Mouse (Mus musculus) liver, adult 2 months (tissue): Measurements from ENCODE around the gene Cmtm8.

Experiments
- CTCF ChIP-seq: fragments of 200-500 bp; IDR thresholded peaks from 2 replicates; pipeline ENCODE4 v1.5.1; 2011; ENCODE audit warnings: low read depth, low read length, control low read depth
- POLR2A ChIP-seq: fragments of 200-500 bp; IDR thresholded peaks from 2 replicates; pipeline ENCODE4 v1.6.1; 2011; ENCODE audit warnings: low read length, control low read depth; ENCODE audit not compliant: insufficient read depth; ENCODE audit errors: extremely low read depth

DNA sequence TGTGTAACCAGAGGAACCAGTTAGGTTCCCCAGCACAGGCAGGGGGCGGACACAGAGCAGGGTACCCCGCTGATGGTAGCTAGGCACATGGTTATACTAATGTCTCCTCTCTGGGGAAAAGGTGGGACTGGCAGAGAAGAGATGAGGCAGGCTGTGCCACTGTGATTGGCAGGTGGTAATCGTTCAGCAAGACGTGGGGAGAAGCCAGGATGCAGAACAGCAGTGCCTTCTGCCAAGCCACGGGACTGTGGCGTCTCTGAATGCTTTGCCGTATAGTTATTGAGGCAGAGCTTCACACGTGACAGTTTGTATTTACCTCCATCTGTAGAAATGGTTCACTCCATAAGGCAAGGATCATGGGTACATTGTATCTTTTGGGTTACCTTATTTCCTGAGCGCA lies 10.7 kb upstream of the Cmtm8 start:
- no peak for TF ChIP-seq CTCF
- TF ChIP-seq POLR2A, result no peak
